Mouse (Mus musculus) CH12.LX (cell line): Measurements from ENCODE around the gene Gas2. TPM values are rescaled to one million over a fixed set of nuclear protein-coding genes. Genes with fewer than 3 reads are reported as not detected.

Experiments
- DNase-seq: peaks from one replicate; pipeline ENCODE4 v3.0.0-alpha.2; 2013; ENCODE audit errors: extremely low read depth
- H3K27ac ChIP-seq: 2 replicates; pipeline ENCODE4 v1.5.1; 2012; ENCODE audit warnings: low read depth, mild to moderate bottlenecking, control low read depth, moderate library complexity; ENCODE audit not compliant: insufficient read depth
- H3K27me3 ChIP-seq: replicated peaks from 2 replicates; pipeline ENCODE3; 2012; ENCODE audit warnings: inconsistent platforms
- H3K36me3 ChIP-seq, 2 experiments: replicated peaks in 1 of 2; 2 replicates each; pipeline versions ENCODE3 to v1.6.1; 2012; ENCODE audit warnings: inconsistent platforms in 1 of 2, low read length in 1 of 2, mild to moderate bottlenecking in 1 of 2, mixed read lengths in 1 of 2, moderate library complexity in 1 of 2; ENCODE audit not compliant: control insufficient read depth in 1 of 2, insufficient read depth in 1 of 2
- H3K4me1 ChIP-seq, 2 experiments: 2 replicates each; pipeline ENCODE4 v1.6.1; 2012; ENCODE audit warnings: inconsistent platforms in 1 of 2, moderate library complexity in 1 of 2; ENCODE audit not compliant: insufficient read depth in 2 of 2, control insufficient read depth in 1 of 2
- H3K4me2 ChIP-seq: 2 replicates; pipeline ENCODE4 v1.6.1; 2012; ENCODE audit warnings: low read depth, mild to moderate bottlenecking, control low read depth; ENCODE audit not compliant: poor library complexity, insufficient read depth, severe bottlenecking
- H3K4me3 ChIP-seq, 3 experiments: fragments of 150-350 bp in 1 of 3; sonication (generic) in 1 of 3; replicated peaks in 1 of 3; 2 replicates each; pipeline versions ENCODE3 to v1.5.1; 2011 to 2012; ENCODE audit warnings: low read depth in 2 of 3, low read length in 2 of 3, mild to moderate bottlenecking in 2 of 3, moderate library complexity in 2 of 3, control low read depth in 1 of 3, improper control_type of control experiment in 1 of 3, inconsistent platforms in 1 of 3, mixed read lengths in 1 of 3; ENCODE audit not compliant: poor library complexity in 1 of 3
- H3K79me2 ChIP-seq: replicated peaks from 2 replicates; pipeline ENCODE4 v1.6.1; 2012; ENCODE audit warnings: mild to moderate bottlenecking, moderate library complexity; ENCODE audit not compliant: control insufficient read depth, poor library complexity, insufficient read depth, severe bottlenecking; ENCODE audit errors: extremely low read depth
- H3K9ac ChIP-seq: 2 replicates; pipeline ENCODE4 v1.6.1; 2012; ENCODE audit warnings: low read depth, mild to moderate bottlenecking, control low read depth, moderate library complexity; ENCODE audit not compliant: insufficient read depth
- H3K9me3 ChIP-seq: replicated peaks from 2 replicates; pipeline ENCODE3; 2012; ENCODE audit warnings: low read length, inconsistent platforms, mixed read lengths
- BHLHE40 ChIP-seq: IDR thresholded peaks from 2 replicates; pipeline ENCODE4 v1.6.1; 2011; ENCODE audit warnings: mild to moderate bottlenecking, low read depth, low read length, improper control_type of control experiment
- CTCF ChIP-seq, 2 experiments: IDR thresholded peaks in 1 of 2; conservative IDR thresholded peaks in 1 of 2; 2 replicates each; pipeline ENCODE4 v1.5.1; 2011 to 2012; ENCODE audit warnings: low read depth in 2 of 2, low read length in 2 of 2, improper control_type of control experiment in 1 of 2, inconsistent platforms in 1 of 2, mild to moderate bottlenecking in 1 of 2, moderate library complexity in 1 of 2
- E2F4 ChIP-seq: IDR thresholded peaks from 2 replicates; pipeline ENCODE4 v1.6.1; 2011; ENCODE audit warnings: low read depth, low read length, improper control_type of control experiment; ENCODE audit not compliant: insufficient replicate concordance
- ELF1 ChIP-seq: IDR thresholded peaks from 2 replicates; pipeline ENCODE4 v1.6.1; 2014; ENCODE audit warnings: low read depth, mild to moderate bottlenecking, inconsistent platforms, low read length, improper control_type of control experiment
- EP300 ChIP-seq: IDR thresholded peaks from 2 replicates; pipeline ENCODE4 v1.6.1; 2011; ENCODE audit warnings: low read length, improper control_type of control experiment
- GABPA ChIP-seq: IDR thresholded peaks from 2 replicates; pipeline ENCODE4 v1.6.1; 2012; ENCODE audit warnings: low read depth, low read length, improper control_type of control experiment, inconsistent platforms; ENCODE audit not compliant: insufficient replicate concordance
- HCFC1 ChIP-seq: IDR thresholded peaks from 2 replicates; pipeline ENCODE4 v1.6.1; 2012; ENCODE audit warnings: low read depth, mild to moderate bottlenecking, inconsistent platforms, low read length, improper control_type of control experiment
- IRF4 ChIP-seq: IDR thresholded peaks from 2 replicates; pipeline ENCODE4 v1.6.1; 2014; ENCODE audit warnings: low read depth, mild to moderate bottlenecking, inconsistent platforms, low read length, improper control_type of control experiment
- KAT2A ChIP-seq: IDR thresholded peaks from 2 replicates; pipeline ENCODE4 v1.6.1; 2012; ENCODE audit warnings: low read length, improper control_type of control experiment, inconsistent platforms; ENCODE audit not compliant: insufficient replicate concordance
- MAFK ChIP-seq: IDR thresholded peaks from 2 replicates; pipeline ENCODE4 v1.6.1; 2011; ENCODE audit warnings: low read length, improper control_type of control experiment; ENCODE audit not compliant: insufficient replicate concordance
- MAX ChIP-seq: IDR thresholded peaks from 2 replicates; pipeline ENCODE4 v1.6.1; 2011; ENCODE audit warnings: low read length, improper control_type of control experiment
- MAZ ChIP-seq: IDR thresholded peaks from 2 replicates; pipeline ENCODE4 v1.6.1; 2012; ENCODE audit warnings: low read depth, mild to moderate bottlenecking, inconsistent platforms, low read length, improper control_type of control experiment, moderate library complexity
- MXI1 ChIP-seq: IDR thresholded peaks from 2 replicates; pipeline ENCODE4 v1.6.1; 2011; ENCODE audit warnings: mild to moderate bottlenecking, low read depth, low read length, improper control_type of control experiment
- MYC ChIP-seq: IDR thresholded peaks from 2 replicates; pipeline ENCODE4 v1.6.1; 2011; ENCODE audit warnings: low read depth, mild to moderate bottlenecking, improper control_type of control experiment, low read length
- NELFE ChIP-seq: IDR thresholded peaks from 2 replicates; pipeline ENCODE4 v1.6.1; 2011; ENCODE audit warnings: low read depth, low read length, improper control_type of control experiment
- NRF1 ChIP-seq: IDR thresholded peaks from 2 replicates; pipeline ENCODE4 v1.6.1; 2014; ENCODE audit warnings: low read depth, mild to moderate bottlenecking, inconsistent platforms, low read length, improper control_type of control experiment, moderate library complexity
- PAX5 ChIP-seq: IDR thresholded peaks from 2 replicates; pipeline ENCODE4 v1.6.1; 2012; ENCODE audit warnings: low read length, inconsistent platforms, mixed read lengths
- POLR2A ChIP-seq: IDR thresholded peaks from 2 replicates; pipeline ENCODE4 v1.6.1; 2011; ENCODE audit warnings: low read depth, mild to moderate bottlenecking, improper control_type of control experiment, low read length
- POLR2AphosphoS2 ChIP-seq: IDR thresholded peaks from 2 replicates; pipeline ENCODE4 v1.6.1; 2011; ENCODE audit warnings: low read depth, low read length, improper control_type of control experiment
- RAD21 ChIP-seq: IDR thresholded peaks from 2 replicates; pipeline ENCODE4 v1.6.1; 2011; ENCODE audit warnings: low read depth, mild to moderate bottlenecking, low read length, improper control_type of control experiment, moderate library complexity
- RCOR1 ChIP-seq: conservative IDR thresholded peaks from 2 replicates; pipeline ENCODE4 v1.6.1; 2012; ENCODE audit warnings: low read depth, mild to moderate bottlenecking, inconsistent platforms, low read length, improper control_type of control experiment
- SIN3A ChIP-seq: IDR thresholded peaks from 2 replicates; pipeline ENCODE4 v1.6.1; 2012; ENCODE audit warnings: low read length, improper control_type of control experiment, inconsistent platforms
- SMC3 ChIP-seq: IDR thresholded peaks from 2 replicates; pipeline ENCODE4 v1.6.1; 2011; ENCODE audit warnings: low read depth, low read length, improper control_type of control experiment
- UBTF ChIP-seq: IDR thresholded peaks from 2 replicates; pipeline ENCODE4 v1.6.1; 2012; ENCODE audit warnings: low read depth, mild to moderate bottlenecking, inconsistent platforms, low read length, improper control_type of control experiment, moderate library complexity
- USF1 ChIP-seq: IDR thresholded peaks from 2 replicates; pipeline ENCODE4 v1.6.1; 2014; ENCODE audit warnings: low read depth, mild to moderate bottlenecking, inconsistent platforms, low read length, improper control_type of control experiment
- USF2 ChIP-seq: conservative IDR thresholded peaks from 2 replicates; pipeline ENCODE4 v1.6.1; 2011; ENCODE audit warnings: low read depth, low read length, improper control_type of control experiment
- ZC3H11A ChIP-seq: IDR thresholded peaks from 2 replicates; pipeline ENCODE4 v1.6.1; 2012; ENCODE audit warnings: low read depth, mild to moderate bottlenecking, inconsistent platforms, low read length, improper control_type of control experiment
- ZKSCAN1 ChIP-seq: IDR thresholded peaks from 2 replicates; pipeline ENCODE4 v1.6.1; 2012; ENCODE audit warnings: low read depth, inconsistent platforms, low read length, improper control_type of control experiment, borderline replicate concordance
- ZNF384 ChIP-seq: IDR thresholded peaks from 2 replicates; pipeline ENCODE4 v1.6.1; 2012; ENCODE audit warnings: low read depth, low read length, improper control_type of control experiment, inconsistent platforms
- dilution Hi-C: fragments of 300-500 bp; cut with MboI; formaldehyde crosslinking; loops from 2 replicates; pipeline ENCODE4 v1.14.3; 2020; ENCODE audit warnings: low sequenced_read_pairs; ENCODE audit not compliant: extremely low pct_unique_long_range_greater_than_20kb, extremely low pct_ligation_motif_present
- in situ Hi-C: fragments of 300-500 bp; cut with MboI; formaldehyde crosslinking; loops from 3 replicates; pipeline ENCODE4 v1.14.3; 2019; ENCODE audit warnings: low sequenced_read_pairs, low pct_ligation_motif_present, low pct_unique_long_range_greater_than_20kb, mixed read lengths
- polyA plus RNA-seq: library from polyadenylated mRNA; unstranded; fragments of >175 nt; gene quantifications from 2 replicates; pipeline ENCODE4 v1.2.1, GENCODE M21; 2012; ENCODE audit warnings: low read depth; ENCODE audit not compliant: insufficient read length
- total RNA-seq, 2 experiments: library from RNA; depleted of rRNA; stranded (reverse); fragments of 300-350 nt in 1 of 2; fragments of >200 nt in 1 of 2; gene quantifications; 2 replicates each; pipeline ENCODE4 v1.2.3; 2012 to 2014

The Gas2 gene
- total and polyA plus RNA-seq, 3 experiments: 2.7 to 4.3 (median 3.3) TPM

- H3K4me2 ChIP-seq: no peak overlapping the region
- no peaks in the 10 kb centered on the region for H3K27me3 ChIP-seq
- no peaks in the 10 kb centered on the region for H3K36me3 ChIP-seq
- DNase-seq: no peak
- in situ Hi-C loops: no loop called here
- dilution Hi-C loops: no loop called here
- H3K9ac ChIP-seq: no peak overlapping the region
- H3K4me3 ChIP-seq: no peak overlapping the region
- H3K4me1 ChIP-seq: no peaks in the 10 kb centered on the region
- H3K9me3 ChIP-seq: peaks cover 7% of the 10 kb centered on the region
- H3K27ac ChIP-seq: no peak overlapping the region
- no peaks in the 10 kb centered on the region for H3K79me2 ChIP-seq
- TF ChIP-seq KAT2A (no peak), ZNF384 (no peak), EP300 (no peak), CTCF (conservative IDR thresholded peaks at IDR 0.05 in 1 of 2, IDR thresholded peaks at IDR 0.05 in 1 of 2; ENCODE audit: low read depth in 2 of 2, low read length in 2 of 2) (no peak), GABPA (no peak), HCFC1 (no peak), IRF4 (no peak), MYC (no peak), ELF1 (no peak), MAX (no peak), NRF1 (no peak), E2F4 (no peak), ZC3H11A (no peak), PAX5 (no peak), POLR2A (no peak), SMC3 (no peak), BHLHE40 (no peak), UBTF (no peak)
Measured at GRCm38 (mm10) chr7:51823562-51824338, 38.1 kb upstream of the Gas2 start.

DNA sequence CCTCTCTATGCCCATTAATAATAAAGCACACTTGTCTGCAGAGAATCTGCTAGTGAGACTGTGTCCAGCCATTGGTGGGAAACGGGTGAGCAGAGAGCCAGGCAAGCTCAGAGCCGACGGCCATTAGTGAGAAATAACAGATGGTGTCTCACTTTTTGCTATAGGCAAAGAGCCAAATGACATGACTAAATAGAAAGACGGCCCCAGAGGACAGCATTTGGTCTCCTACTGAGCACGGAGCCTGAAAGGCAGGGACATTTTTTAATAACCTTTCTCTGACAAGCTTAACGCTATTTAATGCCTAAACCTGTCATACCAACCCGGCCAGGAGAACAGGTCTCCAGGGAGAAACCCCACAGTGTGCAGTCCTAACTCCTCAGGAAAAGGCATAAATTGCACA lies 29.9 kb upstream of the Gas2 start:
- TF ChIP-seq POLR2A (no peak), CTCF (conservative IDR thresholded peaks at IDR 0.05 in 1 of 2, IDR thresholded peaks at IDR 0.05 in 1 of 2; ENCODE audit: low read depth in 2 of 2, low read length in 2 of 2) (no peak), ZC3H11A (no peak), ELF1 (no peak), NELFE (no peak), SMC3 (no peak), SIN3A (no peak), EP300 (no peak), ZKSCAN1 (no peak), RAD21 (no peak), USF1 (no peak), POLR2AphosphoS2 (no peak), MAX (no peak), ZNF384 (no peak), USF2 (no peak), MAFK (no peak), RCOR1 (no peak), MYC (no peak), MAZ (no peak), MXI1 (no peak)
- H3K9ac ChIP-seq: no peak overlapping the region
- no peaks in the 10 kb centered on the region for H3K36me3 ChIP-seq
- H3K79me2 ChIP-seq: no peaks in the 10 kb centered on the region
- H3K4me1 ChIP-seq: no peaks in the 10 kb centered on the region
- no peak overlapping the region for H3K27ac ChIP-seq
- DNase-seq: no peak
- in situ Hi-C loops (no loop called here), dilution Hi-C loops (no loop called here)
- no peak overlapping the region for H3K4me3 ChIP-seq
- peaks cover 9% of the 10 kb centered on the region for H3K9me3 ChIP-seq
- H3K4me2 ChIP-seq: no peak overlapping the region
- no peaks in the 10 kb centered on the region for H3K27me3 ChIP-seq
